Mouse (Mus musculus) kidney, embryonic 15.5 days (tissue): ENCODE data around the gene P2ry2. TPM values are rescaled to one million over a fixed set of nuclear protein-coding genes. Genes with fewer than 3 reads are reported as not detected.
A peak's percentile ranks its signal among the peaks of the same experiment; 100 is the strongest.

Experiments used
- ATAC-seq: fragments of 200-750 bp; cut with Nextera tagmentation; replicated peaks from 2 replicates; pipeline ENCODE4 v1.8.0; 2017; ENCODE audit warnings: moderate TSS enrichment; ENCODE audit not compliant: low FRiP score
- H3K27ac ChIP-seq: fragments of 300-500 bp; sonication (generic); 2 replicates; pipeline ENCODE4 v1.5.1; 2015; ENCODE audit warnings: mild to moderate bottlenecking, inconsistent platforms
- H3K27me3 ChIP-seq: fragments of 300-500 bp; sonication (generic); 2 replicates; pipeline ENCODE4 v1.6.1; 2015; ENCODE audit warnings: inconsistent platforms
- H3K36me3 ChIP-seq: fragments of 300-500 bp; sonication (generic); 2 replicates; pipeline ENCODE4 v1.6.1; 2015; ENCODE audit warnings: inconsistent platforms
- H3K4me1 ChIP-seq: fragments of 300-500 bp; sonication (generic); 2 replicates; pipeline ENCODE4 v1.6.1; 2015; ENCODE audit warnings: inconsistent platforms
- H3K4me2 ChIP-seq: fragments of 300-500 bp; sonication (generic); 2 replicates; pipeline ENCODE4 v1.6.1; 2015; ENCODE audit warnings: moderate library complexity, mild to moderate bottlenecking, inconsistent platforms
- H3K4me3 ChIP-seq: fragments of 300-500 bp; sonication (generic); replicated peaks from 2 replicates; pipeline ENCODE4 v1.5.1; 2015; ENCODE audit warnings: mild to moderate bottlenecking, inconsistent platforms
- H3K9ac ChIP-seq: fragments of 300-500 bp; sonication (generic); 2 replicates; pipeline ENCODE4 v1.6.1; 2015; ENCODE audit warnings: mild to moderate bottlenecking, inconsistent platforms
- H3K9me3 ChIP-seq: fragments of 300-500 bp; sonication (generic); replicated peaks from 2 replicates; pipeline ENCODE4 v1.6.1; 2016; ENCODE audit warnings: inconsistent platforms
- WGBS: fragments of 180-500 bp; shearing (Covaris S2); methylation state at CpG from one replicate; pipeline ENCODE4 v1.1.7; 2015; ENCODE audit warnings: mixed read lengths; 5-methylcytosine and 5-hydroxymethylcytosine counted together
- polyA plus RNA-seq: library from polyadenylated mRNA; unstranded; fragments of >200 nt; fragmentation: Nextera tagmentation; extraction: Ambion mirVana; gene quantifications from 2 replicates; pipeline ENCODE4 v1.2.1, GENCODE M21; 2015

Gene P2ry2
- polyA plus RNA-seq, 1 experiment from 2014 or later, result 1.5 TPM

GRCm38 (mm10) chr7:100951903-100952302 is 60.8 kb downstream of the P2ry2 start:
- H3K4me1 ChIP-seq, result peaks cover 38% of the 10 kb centered on the region
- H3K9ac ChIP-seq, result no peak overlapping the region
- no peak overlapping the region for H3K4me2 ChIP-seq
- H3K27ac ChIP-seq, result peak overlapping the region; percentile 14; the same call in 1 of the 2 replicates
- H3K36me3 ChIP-seq, result no peaks in the 10 kb centered on the region
- H3K9me3 ChIP-seq, result no peaks in the 10 kb centered on the region
- no peak for ATAC-seq
- 38% methylated on average over 2 of the region's 2 CpGs for WGBS
- H3K4me3 ChIP-seq, result no peak overlapping the region
- H3K27me3 ChIP-seq, result no peaks in the 10 kb centered on the region

GRCm38 (mm10) chr7:100950481-100951010 is 62.1 kb downstream of the P2ry2 start:
- 33% methylated on average over 12 of the region's 12 CpGs for WGBS
- Histone ChIP-seq H3K9me3 (no peaks in the 10 kb centered on the region), H3K4me1 (peaks cover 44% of the 10 kb centered on the region), H3K27me3 (no peaks in the 10 kb centered on the region), H3K9ac (no peak overlapping the region), H3K27ac (peak overlapping the region; percentile 83), H3K36me3 (no peaks in the 10 kb centered on the region), H3K4me2 (no peak overlapping the region), H3K4me3 (no peak overlapping the region)
- peak; percentile 78 for ATAC-seq

- Histone ChIP-seq H3K4me3 (no peak overlapping the region), H3K27ac (peak overlapping the region; percentile 83), H3K36me3 (no peaks in the 10 kb centered on the region), H3K4me1 (peaks cover 44% of the 10 kb centered on the region), H3K4me2 (no peak overlapping the region), H3K9me3 (no peaks in the 10 kb centered on the region), H3K9ac (no peak overlapping the region; the same call in 1 of the 2 replicates), H3K27me3 (no peaks in the 10 kb centered on the region)
- peak; percentile 26; the same call in 1 of the 2 replicates for ATAC-seq
- WGBS, result 47% methylated on average over 5 of the region's 5 CpGs
Observed at GRCm38 (mm10) chr7:100950031-100950430, 62.6 kb downstream of the P2ry2 start.

Other genes starting within 250 kb of the P2ry2 start
- 3.8 and 4.9 TPM in 2 replicates for gene Relt, start 149.4 kb downstream of the P2ry2 start, polyA plus RNA-seq
- gene Arhgef17, start 80.8 kb downstream of the P2ry2 start, polyA plus RNA-seq, result 9.1 and 12.2 TPM in 2 replicates
- gene P2ry6, start 38.2 kb downstream of the P2ry2 start, polyA plus RNA-seq, result 5.2 TPM in 2 replicates
- gene Fchsd2, start 80.0 kb upstream of the P2ry2 start, polyA plus RNA-seq, result 25.7 and 27.1 TPM in 2 replicates